Comparison of ENCODE assay signal across 29 mouse cellular contexts in the genomic region with DNA sequence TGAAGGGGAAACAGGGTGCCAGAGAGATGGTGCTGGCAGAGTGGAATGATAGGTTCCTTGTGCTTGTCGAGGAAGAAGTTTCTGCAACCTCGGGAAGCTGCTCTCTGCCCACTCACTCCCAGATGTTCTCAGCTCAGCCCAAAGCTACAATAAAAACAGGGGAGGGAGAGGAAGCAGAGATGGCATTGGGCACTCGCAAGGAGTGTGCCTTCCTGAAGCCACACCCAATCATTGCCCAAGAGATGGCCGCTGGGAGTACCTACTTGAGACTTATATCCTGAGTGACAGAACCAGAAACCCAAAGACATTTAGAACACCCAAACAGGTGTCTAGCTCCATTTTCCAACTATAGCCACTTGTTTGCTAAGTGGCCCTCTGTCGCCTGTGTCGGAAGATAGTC. TPM values are rescaled to one million over a fixed set of nuclear protein-coding genes. Genes with fewer than 3 reads are reported as not detected.
"Had no signal": no experiment of that assay in that cellular context is flagged by ENCODE, and none has a peak within 500 bp of the region (broad histone marks: within the 10 kb centered on the region; RNA-seq: fewer than 3 reads in every experiment).

No protein-coding gene starts in this region.

- DNase-seq: gastrocnemius, adult 2 months; gastrocnemius, postnatal 10 days; gastrocnemius, postnatal 25 days; heart, adult 18-20 months; heart, postnatal 14 days; heart, postnatal 36 days; kidney, adult 11 months; kidney, adult 2 months; kidney, adult 9 months; kidney, postnatal 14 days; kidney, postnatal 36 days; layer of hippocampus, adult 9-11 months; layer of hippocampus, postnatal 36 days; left cerebral cortex, postnatal 4 days had no signal

- H3K4me1 ChIP-seq: heart, embryonic 10.5 days; heart, embryonic 13.5 days; heart, embryonic 15.5 days; hindbrain, embryonic 15.5 days; kidney, embryonic 15.5 days; limb, embryonic 13.5 days; limb, embryonic 15.5 days had no signal

- H3K36me3 ChIP-seq: heart, embryonic 10.5 days; heart, embryonic 13.5 days; heart, embryonic 15.5 days; hindbrain, embryonic 13.5 days; hindbrain, embryonic 15.5 days; kidney, embryonic 15.5 days; limb, embryonic 13.5 days; limb, embryonic 15.5 days had no signal

- H3K27me3 ChIP-seq: heart, embryonic 13.5 days; heart, embryonic 15.5 days; hindbrain, embryonic 13.5 days; hindbrain, embryonic 15.5 days; kidney, embryonic 15.5 days; limb, embryonic 13.5 days; limb, embryonic 15.5 days had no signal

- H3K27ac ChIP-seq: gastrocnemius, adult 2 months; heart, embryonic 10.5 days; heart, embryonic 13.5 days; heart, embryonic 15.5 days; hindbrain, embryonic 13.5 days; hindbrain, embryonic 15.5 days; hindbrain, postnatal 0 days; kidney, embryonic 15.5 days; kidney, postnatal 0 days; limb, embryonic 13.5 days; limb, embryonic 15.5 days had no signal

- H3K9me3 ChIP-seq: heart, embryonic 10.5 days; heart, embryonic 15.5 days; hindbrain, embryonic 13.5 days; hindbrain, embryonic 15.5 days; kidney, embryonic 15.5 days; limb, embryonic 13.5 days; limb, embryonic 15.5 days had no signal

- H3K9ac ChIP-seq: heart, embryonic 13.5 days; heart, embryonic 15.5 days; hindbrain, embryonic 13.5 days; hindbrain, embryonic 15.5 days; kidney, embryonic 15.5 days; limb, embryonic 13.5 days; limb, embryonic 15.5 days had no signal

- H3K4me2 ChIP-seq: heart, embryonic 13.5 days; heart, embryonic 15.5 days; hindbrain, embryonic 13.5 days; hindbrain, embryonic 15.5 days; kidney, embryonic 15.5 days; limb, embryonic 13.5 days; limb, embryonic 15.5 days; liver, embryonic 11.5 days had no signal

- ATAC-seq: hindbrain, postnatal 0 days; intestine, embryonic 16.5 days had no signal

- H3K4me3 ChIP-seq: gastrocnemius, adult 2 months; heart, embryonic 10.5 days; heart, embryonic 13.5 days; heart, embryonic 15.5 days; hindbrain, embryonic 13.5 days; hindbrain, embryonic 15.5 days; kidney, embryonic 15.5 days; limb, embryonic 13.5 days; limb, embryonic 15.5 days had no signal

RNA-seq across cellular contexts. Expression of a gene that starts 48.7 kb away (rescaled TPM):
- total RNA-seq: gastrocnemius, postnatal 4 days; heart, adult 8-10 months; heart, postnatal 36 days had no signal
- polyA plus RNA-seq: heart, postnatal 0 days; liver, embryonic 11.5 days had no signal
